ENCODE assay signal across 9 mouse cellular contexts in genomic region chr6:113392015-113392386, GRCm38 (mm10). TPM values are rescaled to one million over a fixed set of nuclear protein-coding genes. Genes with fewer than 3 reads are reported as not detected.
DNase-seq lines count a peak whose midpoint lies in the region; ATAC-seq and TF ChIP-seq lines count a peak whose summit lies in the region.
"Had no signal": no experiment of that assay in that cellular context is flagged by ENCODE, and none has a peak within 500 bp of the region (broad histone marks: within the 10 kb centered on the region; RNA-seq: fewer than 3 reads in every experiment).

No protein-coding gene starts in this region.

- no peak for TF ChIP-seq POLR2A in cerebellum, adult 2 months (IDR thresholded peaks at IDR 0.05; ENCODE audit: borderline replicate concordance, insufficient read depth, low read length)

- H3K27ac ChIP-seq in cerebellum, adult 2 months (ENCODE audit: insufficient read depth, low read length) = no peak overlapping the region
- no peak overlapping the region for H3K27ac ChIP-seq in lung, embryonic 16.5 days (ENCODE audit: low read length)
- no peak overlapping the region for H3K27ac ChIP-seq in liver, embryonic 11.5 days (ENCODE audit: low read depth, low read length)
- no peak overlapping the region for H3K27ac ChIP-seq in stomach, embryonic 14.5 days (ENCODE audit: low read length)

- H3K9me3 ChIP-seq in lung, embryonic 16.5 days (ENCODE audit: control insufficient read depth, low read length) = no peaks in the 10 kb centered on the region
- H3K9me3 ChIP-seq in liver, embryonic 11.5 days (ENCODE audit: control insufficient read depth, low read length) = no peaks in the 10 kb centered on the region
- no peaks in the 10 kb centered on the region for H3K9me3 ChIP-seq in stomach, embryonic 14.5 days (ENCODE audit: control insufficient read depth, low read depth, low read length)

- H3K4me1 ChIP-seq in cerebellum, adult 2 months (ENCODE audit: control insufficient read depth, insufficient read depth, low read length) = peaks cover 3% of the 10 kb centered on the region; the same call in 1 of the 2 replicates
- H3K4me1 ChIP-seq in lung, embryonic 16.5 days (replicated peaks; ENCODE audit: control insufficient read depth, insufficient read depth, low read length) = peaks cover 4% of the 10 kb centered on the region
- H3K4me1 ChIP-seq in liver, embryonic 11.5 days (replicated peaks; ENCODE audit: control insufficient read depth, insufficient read depth, low read length) = 0 out of 2 replicates have a peak, but pooled peaks cover 7% of the 10 kb centered on the region
- peaks cover 7% of the 10 kb centered on the region for H3K4me1 ChIP-seq in stomach, embryonic 14.5 days (ENCODE audit: control insufficient read depth, insufficient read depth, low read length)

- WGBS in cerebellum, adult 2 months = 18% methylated on average over 10 of the region's 10 CpGs
- WGBS in lung, embryonic 16.5 days = 23% methylated on average over 10 of the region's 10 CpGs
- 22% methylated on average over 10 of the region's 10 CpGs for WGBS in liver, embryonic 11.5 days
- 29% methylated on average over 10 of the region's 10 CpGs for WGBS in stomach, embryonic 14.5 days

- TF ChIP-seq CTCF in cerebellum, adult 2 months (IDR thresholded peaks at IDR 0.05; ENCODE audit: borderline replicate concordance, insufficient read depth, low read depth, low read length) = no peak

- peak overlapping the region; percentile 69 for H3K9ac ChIP-seq in lung, embryonic 16.5 days (ENCODE audit: low read length)
- H3K9ac ChIP-seq in liver, embryonic 11.5 days (ENCODE audit: low read depth, low read length) = peak overlapping the region; percentile 53
- peak overlapping the region; percentile 58; the same call in 1 of the 2 replicates for H3K9ac ChIP-seq in stomach, embryonic 14.5 days (replicated peaks; ENCODE audit: low read depth, low read length)

- DNase-seq in cerebellum, adult 2 months = no peak
- no peak for DNase-seq in cerebellum, postnatal 36 days
- no peak for DNase-seq in lung, postnatal 36 days
- no peak for DNase-seq in liver, embryonic 11.5 days (ENCODE audit: low spot score)
- no peak for DNase-seq in gastrocnemius, adult 8-10 months (ENCODE audit: low spot score in 2 of 2)

- peak overlapping the region; percentile 84 for H3K4me2 ChIP-seq in lung, embryonic 16.5 days (ENCODE audit: low read depth, low read length)
- H3K4me2 ChIP-seq in liver, embryonic 11.5 days = peak overlapping the region; percentile 79
- H3K4me2 ChIP-seq in stomach, embryonic 14.5 days (replicated peaks; ENCODE audit: low read depth, low read length) = peak overlapping the region; percentile 61

- H3K27me3 ChIP-seq in cerebellum, adult 2 months (ENCODE audit: control insufficient read depth, insufficient read depth, low read length) = no peaks in the 10 kb centered on the region
- no peaks in the 10 kb centered on the region for H3K27me3 ChIP-seq in lung, embryonic 16.5 days (ENCODE audit: control insufficient read depth, insufficient read depth, low read depth, low read length)
- H3K27me3 ChIP-seq in liver, embryonic 11.5 days (replicated peaks; ENCODE audit: control insufficient read depth, insufficient read depth, low read length) = peaks cover 5% of the 10 kb centered on the region; the same call in 1 of the 2 replicates
- no peaks in the 10 kb centered on the region for H3K27me3 ChIP-seq in stomach, embryonic 14.5 days (ENCODE audit: control insufficient read depth, insufficient read depth, low read length)

- peak overlapping the region; percentile 28 for H3K4me3 ChIP-seq in cerebellum, adult 2 months (replicated peaks; ENCODE audit: insufficient read depth, low read depth, low read length)
- peak overlapping the region; percentile 52 for H3K4me3 ChIP-seq in lung, embryonic 16.5 days (ENCODE audit: low read length)
- H3K4me3 ChIP-seq in liver, embryonic 11.5 days (ENCODE audit: low read depth, low read length) = peak overlapping the region; percentile 40
- H3K4me3 ChIP-seq in stomach, embryonic 14.5 days (ENCODE audit: low read depth, low read length) = peak overlapping the region; percentile 37

- ATAC-seq in lung, embryonic 16.5 days (ENCODE audit: low read depth) = no peak; the same call in 1 of the 2 replicates
- no peak for ATAC-seq in liver, embryonic 11.5 days (replicated peaks; ENCODE audit: low FRiP score)
- 0 out of 2 replicates have a peak, but pooled peaks have one; percentile 7 for ATAC-seq in stomach, embryonic 14.5 days (ENCODE audit: insufficient number of reproducible peaks, insufficient read depth, low FRiP score, low read depth)
- no peak for ATAC-seq in inflammation-experienced regulatory T-cells, adult 6 months

- peaks cover 22% of the 10 kb centered on the region for H3K36me3 ChIP-seq in lung, embryonic 16.5 days (ENCODE audit: control insufficient read depth, insufficient read depth, low read length)
- H3K36me3 ChIP-seq in liver, embryonic 11.5 days (ENCODE audit: control insufficient read depth, insufficient read depth, low read length) = peaks cover 31% of the 10 kb centered on the region
- H3K36me3 ChIP-seq in stomach, embryonic 14.5 days (ENCODE audit: control insufficient read depth, insufficient read depth, low read length) = peaks cover 34% of the 10 kb centered on the region

RNA-seq across cellular contexts. Expression of gene Ttll3, which starts 2.9 kb away (rescaled TPM):
- 52.2 and 62.4 TPM in 2 replicates for polyA plus RNA-seq in cerebellum, adult 2 months (2012; rRNA removed)
- 4.8 and 7.3 TPM in 2 replicates for polyA plus RNA-seq in lung, embryonic 16.5 days (2015; fragmentation: Nextera tagmentation; extraction: Ambion mirVana)
- polyA plus RNA-seq in liver, embryonic 11.5 days (2014; fragmentation: Nextera tagmentation; extraction: Ambion mirVana) = 1.6 and 2.4 TPM in 2 replicates
- 2.6 and 2.7 TPM in 2 replicates for polyA plus RNA-seq in stomach, embryonic 14.5 days (2014; fragmentation: Nextera tagmentation; extraction: Ambion mirVana)
- 10 to 100 TPM in 2 of 3 experiments, 1 to 10 TPM in 1; 6.6 to 18.5 (median 16.4) TPM for polyA plus RNA-seq in inflammation-experienced regulatory T-cells, adult 6 months (2017; shearing (Covaris generic))
- total RNA-seq in gastrocnemius, adult 8-10 months (2022) = under 1 TPM; 0.27 to 0.94 (median 0.83) TPM

RNA-seq across cellular contexts. Expression of gene Arpc4, which starts 14.1 kb away (rescaled TPM):
- 137 and 152 TPM in 2 replicates for polyA plus RNA-seq in cerebellum, adult 2 months (2012; rRNA removed)
- polyA plus RNA-seq in lung, embryonic 16.5 days (2015; fragmentation: Nextera tagmentation; extraction: Ambion mirVana) = 384 and 398 TPM in 2 replicates
- polyA plus RNA-seq in liver, embryonic 11.5 days (2014; fragmentation: Nextera tagmentation; extraction: Ambion mirVana) = 239 and 241 TPM in 2 replicates
- 222 and 230 TPM in 2 replicates for polyA plus RNA-seq in stomach, embryonic 14.5 days (2014; fragmentation: Nextera tagmentation; extraction: Ambion mirVana)
- polyA plus RNA-seq in inflammation-experienced regulatory T-cells, adult 6 months (2017; shearing (Covaris generic)) = 100 to 1,000 TPM; 516 to 980 (median 581) TPM
- 10 to 100 TPM; 50.8 to 57.8 (median 55.8) TPM for total RNA-seq in gastrocnemius, adult 8-10 months (2022)

RNA-seq across cellular contexts. Expression of gene Tada3, which starts 14.3 kb away (rescaled TPM):
- polyA plus RNA-seq in cerebellum, adult 2 months (2012; rRNA removed) = 48.2 and 49.4 TPM in 2 replicates
- 52.6 and 54.3 TPM in 2 replicates for polyA plus RNA-seq in lung, embryonic 16.5 days (2015; fragmentation: Nextera tagmentation; extraction: Ambion mirVana)
- 43.8 and 49.7 TPM in 2 replicates for polyA plus RNA-seq in liver, embryonic 11.5 days (2014; fragmentation: Nextera tagmentation; extraction: Ambion mirVana)
- 52.6 and 54.8 TPM in 2 replicates for polyA plus RNA-seq in stomach, embryonic 14.5 days (2014; fragmentation: Nextera tagmentation; extraction: Ambion mirVana)
- 10 to 100 TPM; 27.5 to 44.5 (median 43.3) TPM for polyA plus RNA-seq in inflammation-experienced regulatory T-cells, adult 6 months (2017; shearing (Covaris generic))
- total RNA-seq in gastrocnemius, adult 8-10 months (2022) = 10 to 100 TPM; 11.6 to 17.1 (median 14.0) TPM

RNA-seq across cellular contexts. Expression of gene Rpusd3, which starts 27.1 kb away (rescaled TPM):
- 37.4 and 45.9 TPM in 2 replicates for polyA plus RNA-seq in cerebellum, adult 2 months (2012; rRNA removed)
- 18.0 and 21.5 TPM in 2 replicates for polyA plus RNA-seq in lung, embryonic 16.5 days (2015; fragmentation: Nextera tagmentation; extraction: Ambion mirVana)
- 27.4 and 32.1 TPM in 2 replicates for polyA plus RNA-seq in liver, embryonic 11.5 days (2014; fragmentation: Nextera tagmentation; extraction: Ambion mirVana)
- 20.2 and 20.3 TPM in 2 replicates for polyA plus RNA-seq in stomach, embryonic 14.5 days (2014; fragmentation: Nextera tagmentation; extraction: Ambion mirVana)
- 10 to 100 TPM in 2 of 3 experiments, 1 to 10 TPM in 1; 6.5 to 13.4 (median 12.0) TPM for polyA plus RNA-seq in inflammation-experienced regulatory T-cells, adult 6 months (2017; shearing (Covaris generic))
- 10 to 100 TPM in 1 of 4 experiments, 1 to 10 TPM in 3; 5.9 to 12.8 (median 6.8) TPM for total RNA-seq in gastrocnemius, adult 8-10 months (2022)

RNA-seq across cellular contexts. Expression of gene Cidec, which starts 43.6 kb away (rescaled TPM):
- polyA plus RNA-seq in cerebellum, adult 2 months (2012; rRNA removed) = 0.10 and 0.30 TPM in 2 replicates
- polyA plus RNA-seq in lung, embryonic 16.5 days (2015; fragmentation: Nextera tagmentation; extraction: Ambion mirVana) = 0.49 TPM in 1 of 2 replicates, not detected in the other
- 0.26 TPM in 1 of 2 replicates, not detected in the other for polyA plus RNA-seq in liver, embryonic 11.5 days (2014; fragmentation: Nextera tagmentation; extraction: Ambion mirVana)
- polyA plus RNA-seq in stomach, embryonic 14.5 days (2014; fragmentation: Nextera tagmentation; extraction: Ambion mirVana) = 0.46 TPM in 1 of 2 replicates, not detected in the other
- polyA plus RNA-seq in inflammation-experienced regulatory T-cells, adult 6 months (2017; shearing (Covaris generic)) = not detected
- 10 to 100 TPM in 3 of 4 experiments, 1 to 10 TPM in 1; 3.8 to 35.8 (median 19.8) TPM for total RNA-seq in gastrocnemius, adult 8-10 months (2022)
- polyA plus RNA-seq: activated CD4-positive, CD25-positive, alpha-beta regulatory T cell, adult 4 months had no signal
